Mouse (Mus musculus): ENCODE measurements around the gene Hrc. TPM values are rescaled to one million over a fixed set of nuclear protein-coding genes. Genes with fewer than 3 reads are reported as not detected.

Hrc gene
- polyA plus RNA-seq, 1 experiment from 2014 or later: 0.58 TPM

DNA sequence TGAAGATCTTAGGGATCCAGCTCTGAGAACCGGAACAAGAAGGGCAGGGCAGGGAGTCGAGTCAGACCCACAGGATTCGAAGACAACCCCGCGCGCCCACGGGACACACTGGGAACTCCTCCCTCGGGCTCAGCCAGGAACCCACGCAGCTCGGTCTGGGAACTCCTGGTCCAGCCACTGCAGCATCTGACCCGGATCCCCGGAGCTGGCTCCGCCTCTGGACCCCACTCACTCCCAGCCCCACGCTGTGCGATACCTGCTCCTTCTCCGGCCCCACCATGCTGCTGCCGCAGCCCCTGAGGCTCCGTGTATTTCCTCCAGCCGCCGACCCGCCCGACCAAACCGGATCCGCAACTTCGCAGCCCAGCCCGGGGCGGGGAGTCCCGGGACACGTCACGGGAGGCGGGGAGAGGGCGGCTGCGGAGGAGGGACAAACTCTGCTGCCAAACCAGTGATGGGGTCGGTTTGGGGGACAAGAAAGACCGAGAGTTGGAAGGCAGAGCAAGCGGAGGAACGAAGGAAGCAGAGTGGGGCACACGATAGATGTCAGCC is 1.6 kb upstream of the Hrc start, which contains the start of gene Trpm4:
Gene Trpm4 (minus strand): TSS at position 350 of the 552 bp plus-strand sequence.
- Histone ChIP-seq H3K36me3 (ENCODE audit: insufficient read depth) (no peaks in the 10 kb centered on the region), H3K9ac (peak within 1 kb of the TSS; percentile 70), H3K4me2 (peak within 1 kb of the TSS; percentile 93), H3K4me3 (ENCODE audit: low read depth, low read length) (peak within 1 kb of the TSS; percentile 70), H3K27ac (ENCODE audit: low read depth) (peak within 1 kb of the TSS; percentile 93), H3K27me3 (ENCODE audit: insufficient read depth, low read length) (no peaks in the 10 kb centered on the region), H3K4me1 (ENCODE audit: insufficient read depth) (peaks cover 18% of the 10 kb centered on the region), H3K9me3 (ENCODE audit: low read depth, low read length) (no peaks in the 10 kb centered on the region)
- peak; percentile 82 for ATAC-seq (ENCODE audit: insufficient read depth)
- TF ChIP-seq CTCF (IDR thresholded peaks at IDR 0.05; ENCODE audit: low read depth): no peak
- under 1% methylated on average over 38 of the region's 38 CpGs for WGBS
- DNase-seq: peak; percentile 95

DNA sequence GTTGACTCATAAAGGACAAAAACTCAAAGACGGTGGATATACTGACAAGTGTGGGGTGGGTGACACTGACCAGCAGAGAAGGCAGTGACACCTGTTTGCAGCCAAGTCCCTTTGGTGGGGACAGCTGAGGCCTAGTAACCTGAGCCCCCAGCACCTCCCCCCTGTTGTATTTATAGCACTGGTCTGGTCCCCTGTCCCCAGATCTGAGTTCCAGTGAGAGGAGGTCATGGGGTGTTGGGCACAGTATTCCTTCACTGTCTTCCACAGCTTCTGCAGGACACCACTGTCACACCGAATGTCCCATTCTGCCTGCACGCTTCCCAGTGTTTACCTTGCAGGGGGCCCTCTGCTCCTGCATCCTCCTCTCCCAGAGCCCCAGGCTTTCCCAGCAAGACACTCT is 485 bp upstream of the Hrc start:
- H3K4me1 ChIP-seq (ENCODE audit: insufficient read depth): peaks cover 18% of the 10 kb centered on the region
- no peaks in the 10 kb centered on the region for H3K27me3 ChIP-seq (ENCODE audit: insufficient read depth, low read length)
- ATAC-seq (ENCODE audit: insufficient read depth) (no peak), DNase-seq (no peak)
- TF ChIP-seq CTCF (IDR thresholded peaks at IDR 0.05; ENCODE audit: low read depth): no peak
- H3K9ac ChIP-seq: no peak overlapping the region
- no peak overlapping the region for H3K4me3 ChIP-seq (ENCODE audit: low read depth, low read length)
- H3K4me2 ChIP-seq: peak overlapping the region; percentile 93
- 11% methylated on average over 3 of the region's 3 CpGs for WGBS
- H3K9me3 ChIP-seq (ENCODE audit: low read depth, low read length): no peaks in the 10 kb centered on the region
- peak overlapping the region; percentile 7; the same call in 1 of the 2 replicates for H3K27ac ChIP-seq (ENCODE audit: low read depth)
- H3K36me3 ChIP-seq (ENCODE audit: insufficient read depth): no peaks in the 10 kb centered on the region

DNA sequence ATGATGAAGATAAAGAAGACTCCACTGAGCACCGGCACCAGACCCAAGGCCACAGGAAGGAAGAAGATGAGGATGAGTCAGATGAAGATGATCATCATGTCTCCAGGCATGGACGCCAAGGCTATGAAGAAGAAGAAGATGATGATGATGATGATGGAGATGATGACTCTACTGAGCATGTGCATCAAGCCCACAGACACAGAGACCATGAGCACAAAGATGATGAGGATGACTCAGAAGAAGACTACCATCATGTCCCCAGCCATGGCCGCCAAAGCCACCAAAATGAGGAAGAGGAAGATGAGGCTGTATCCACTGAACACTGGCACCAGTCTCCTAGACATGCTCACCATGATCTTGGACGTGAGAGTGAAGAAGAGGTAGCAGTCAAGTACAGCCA is 1.2 kb downstream of the Hrc start:
- no peak overlapping the region for H3K4me3 ChIP-seq (ENCODE audit: low read depth, low read length)
- H3K27ac ChIP-seq (ENCODE audit: low read depth): no peak overlapping the region
- peaks cover 30% of the 10 kb centered on the region for H3K4me1 ChIP-seq (ENCODE audit: insufficient read depth)
- H3K27me3 ChIP-seq (ENCODE audit: insufficient read depth, low read length): no peaks in the 10 kb centered on the region
- ATAC-seq (ENCODE audit: insufficient read depth): no peak
- H3K36me3 ChIP-seq (ENCODE audit: insufficient read depth): no peaks in the 10 kb centered on the region
- no peak overlapping the region for H3K4me2 ChIP-seq
- TF ChIP-seq CTCF (IDR thresholded peaks at IDR 0.05; ENCODE audit: low read depth): no peak
- no peak overlapping the region for H3K9ac ChIP-seq
- H3K9me3 ChIP-seq (ENCODE audit: low read depth, low read length): no peaks in the 10 kb centered on the region
- DNase-seq: no peak
- WGBS: 88% methylated on average over 4 of the region's 4 CpGs

DNA sequence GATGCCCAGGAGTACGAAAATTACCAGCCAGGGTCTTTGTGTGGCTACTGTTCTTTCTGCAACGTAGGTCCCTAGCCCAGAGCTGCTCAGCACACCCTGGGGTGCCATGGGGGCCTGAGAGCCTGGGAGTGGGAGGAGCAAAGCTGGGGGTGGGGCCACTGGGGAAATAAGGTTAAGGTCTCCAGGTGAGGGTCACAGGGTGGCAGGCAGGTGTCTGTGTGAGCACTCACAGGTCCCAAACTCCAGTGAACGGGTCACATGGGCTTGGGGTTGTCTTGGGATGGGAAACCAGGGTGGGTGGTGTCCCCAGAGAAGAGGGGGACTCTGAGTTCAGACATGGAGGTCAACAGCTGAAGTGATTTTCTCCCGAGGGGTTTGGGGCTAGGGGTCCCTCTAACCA is 2.4 kb downstream of the Hrc start:
- Histone ChIP-seq H3K9me3 (ENCODE audit: low read depth, low read length) (no peaks in the 10 kb centered on the region), H3K27ac (ENCODE audit: low read depth) (no peak overlapping the region), H3K27me3 (ENCODE audit: insufficient read depth, low read length) (no peaks in the 10 kb centered on the region), H3K36me3 (ENCODE audit: insufficient read depth) (no peaks in the 10 kb centered on the region), H3K4me1 (ENCODE audit: insufficient read depth) (peaks cover 26% of the 10 kb centered on the region), H3K9ac (no peak overlapping the region), H3K4me2 (peak overlapping the region; percentile 95), H3K4me3 (ENCODE audit: low read depth, low read length) (no peak overlapping the region)
- DNase-seq (no peak), ATAC-seq (ENCODE audit: insufficient read depth) (no peak)
- WGBS: 15% methylated on average over 4 of the region's 4 CpGs
- TF ChIP-seq CTCF (IDR thresholded peaks at IDR 0.05; ENCODE audit: low read depth): no peak

DNA sequence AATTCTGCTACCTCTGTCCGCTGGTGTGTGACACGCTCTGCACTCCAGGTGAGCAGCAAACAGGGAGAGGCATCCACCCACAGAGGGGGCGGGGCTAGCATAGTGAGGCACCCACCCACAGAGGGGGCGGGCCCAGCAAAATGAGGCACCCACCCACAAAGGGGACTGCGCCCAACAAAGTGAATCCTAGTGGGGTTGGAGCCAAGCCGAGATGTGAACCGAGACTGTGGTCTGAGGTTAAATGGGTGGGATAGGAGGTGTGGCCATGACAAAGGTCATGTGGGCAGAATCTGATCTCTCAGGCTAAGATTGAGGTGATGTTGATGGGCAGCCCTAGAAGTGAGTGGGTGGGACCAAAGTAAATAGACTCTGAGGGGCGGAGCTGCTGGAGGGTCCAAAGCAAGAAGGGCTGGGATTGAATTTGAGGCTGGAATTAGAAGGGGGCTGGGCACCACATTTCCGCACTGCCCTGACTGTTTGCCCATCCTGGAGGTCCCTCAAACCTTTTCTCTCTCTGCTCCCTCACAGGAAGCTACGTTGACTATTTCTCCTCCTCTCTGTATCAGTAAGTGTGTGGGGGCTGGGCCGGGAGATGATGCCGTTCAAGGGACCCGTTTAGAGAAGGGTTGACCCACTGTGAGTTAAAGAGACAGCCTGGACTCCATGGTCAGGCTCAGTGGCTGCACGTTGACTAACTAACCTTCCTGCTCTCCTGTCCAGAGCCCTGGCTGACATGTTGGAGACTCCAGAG is 3.2 kb downstream of the Hrc start:
- H3K27me3 ChIP-seq (ENCODE audit: insufficient read depth, low read length): no peaks in the 10 kb centered on the region
- WGBS: 1% methylated on average over 14 of the region's 14 CpGs
- TF ChIP-seq CTCF (IDR thresholded peaks at IDR 0.05; ENCODE audit: low read depth): no peak
- no peaks in the 10 kb centered on the region for H3K36me3 ChIP-seq (ENCODE audit: insufficient read depth)
- peak overlapping the region; percentile 56 for H3K4me3 ChIP-seq (ENCODE audit: low read depth, low read length)
- peak overlapping the region; percentile 95 for H3K4me2 ChIP-seq
- H3K9me3 ChIP-seq (ENCODE audit: low read depth, low read length): no peaks in the 10 kb centered on the region
- DNase-seq (peak; percentile 70), ATAC-seq (ENCODE audit: insufficient read depth) (peak; percentile 5; the same call in 1 of the 2 replicates)
- H3K9ac ChIP-seq: peak overlapping the region; percentile 63; the same call in 1 of the 2 replicates
- H3K27ac ChIP-seq (ENCODE audit: low read depth): peak overlapping the region; percentile 63
- peaks cover 21% of the 10 kb centered on the region for H3K4me1 ChIP-seq (ENCODE audit: insufficient read depth)

DNA sequence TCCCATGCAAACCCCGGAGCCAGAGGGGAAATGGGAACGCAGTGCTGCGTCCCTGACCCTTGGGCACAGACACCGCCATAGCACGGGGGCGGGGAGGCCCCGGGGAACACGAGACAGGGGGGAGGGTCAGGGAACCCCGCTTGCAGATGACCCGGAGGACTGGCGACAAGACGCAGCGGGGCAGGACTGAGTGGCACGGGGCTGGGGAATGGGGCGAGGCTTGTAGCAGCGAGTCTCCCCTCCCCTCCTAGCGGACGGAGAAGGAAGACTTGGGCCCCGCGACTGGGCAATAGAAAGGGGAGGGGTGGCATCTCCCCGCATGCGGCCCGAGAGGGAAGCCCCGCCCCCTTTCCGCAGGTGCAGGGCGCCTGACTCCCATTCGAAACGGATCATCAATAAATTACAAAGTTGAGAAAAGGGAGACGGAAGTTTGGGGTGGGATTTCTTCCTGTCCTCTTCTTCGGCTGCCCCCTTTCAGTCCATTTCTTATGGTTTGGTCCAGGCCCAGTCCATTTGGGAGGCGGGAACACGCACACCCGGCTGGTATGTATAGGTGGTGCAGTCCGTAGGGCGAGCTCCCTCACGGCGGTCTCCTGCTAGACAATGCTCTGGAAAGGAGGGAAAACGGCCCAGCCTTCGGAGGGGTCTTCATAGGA is 4.4 kb downstream of the Hrc start:
- H3K27ac ChIP-seq (ENCODE audit: low read depth): peak overlapping the region; percentile 68; the same call in 1 of the 2 replicates
- peak; percentile 67 for TF ChIP-seq CTCF (IDR thresholded peaks at IDR 0.05; ENCODE audit: low read depth)
- no peaks in the 10 kb centered on the region for H3K36me3 ChIP-seq (ENCODE audit: insufficient read depth)
- H3K9ac ChIP-seq: peak overlapping the region; percentile 63
- no peaks in the 10 kb centered on the region for H3K9me3 ChIP-seq (ENCODE audit: low read depth, low read length)
- H3K4me3 ChIP-seq (ENCODE audit: low read depth, low read length): peak overlapping the region; percentile 56
- ATAC-seq (ENCODE audit: insufficient read depth) (peak; percentile 76), DNase-seq (peak; percentile 88)
- peak overlapping the region; percentile 95 for H3K4me2 ChIP-seq
- under 1% methylated on average over 38 of the region's 39 CpGs for WGBS
- peaks cover 20% of the 10 kb centered on the region for H3K4me1 ChIP-seq (ENCODE audit: insufficient read depth)
- H3K27me3 ChIP-seq (ENCODE audit: insufficient read depth, low read length): no peaks in the 10 kb centered on the region

DNA sequence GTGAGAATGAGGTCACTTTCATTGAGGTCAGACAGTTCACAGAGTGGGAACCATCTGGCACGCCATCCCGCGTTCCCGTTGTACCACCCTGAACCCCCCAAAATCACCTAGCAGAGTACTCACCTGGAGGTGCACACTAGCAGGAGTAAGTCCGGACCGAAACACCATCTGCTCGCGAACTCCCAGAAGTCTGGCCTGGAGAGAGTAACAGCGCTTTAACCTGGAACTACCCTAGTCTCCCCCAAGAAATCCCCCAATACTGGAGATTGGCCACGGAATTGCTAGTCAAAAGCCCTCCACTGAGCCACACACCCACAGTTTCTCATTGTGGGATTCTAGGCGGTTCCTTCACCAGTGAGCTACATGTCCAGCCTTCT is 5.0 kb downstream of the Hrc start:
- 1% methylated on average over 11 of the region's 11 CpGs for WGBS
- no peak for DNase-seq
- Histone ChIP-seq H3K9ac (peak overlapping the region; percentile 63), H3K27me3 (ENCODE audit: insufficient read depth, low read length) (no peaks in the 10 kb centered on the region), H3K27ac (ENCODE audit: low read depth) (peak overlapping the region; percentile 68), H3K4me1 (ENCODE audit: insufficient read depth) (peaks cover 15% of the 10 kb centered on the region), H3K36me3 (ENCODE audit: insufficient read depth) (no peaks in the 10 kb centered on the region), H3K4me3 (ENCODE audit: low read depth, low read length) (peak overlapping the region; percentile 56), H3K9me3 (ENCODE audit: low read depth, low read length) (no peaks in the 10 kb centered on the region), H3K4me2 (peak overlapping the region; percentile 95)
- TF ChIP-seq CTCF (IDR thresholded peaks at IDR 0.05; ENCODE audit: low read depth): no peak
- ATAC-seq (ENCODE audit: insufficient read depth): peak; percentile 2; the same call in 1 of the 2 replicates
